Mouse (Mus musculus): ENCODE results near the gene Mmp9.

- TF ChIP-seq CTCF (IDR thresholded peaks at IDR 0.05; ENCODE audit: control insufficient read depth, insufficient read depth, low read length) (peak; percentile 24; the same call in 1 of the 2 replicates), POLR2A (IDR thresholded peaks at IDR 0.05; ENCODE audit: borderline replicate concordance, control insufficient read depth, low read depth, low read length) (no peak)
Observed at GRCm38 (mm10) chr2:164906071-164906470, 34.5 kb upstream of the Mmp9 start.
